Mouse (Mus musculus) cortical plate, adult 2 months (tissue): Measurements from ENCODE around the gene Map1lc3a.

Source experiments
- CTCF ChIP-seq: fragments of 200-500 bp; IDR thresholded peaks from 2 replicates; pipeline ENCODE4 v1.5.1; 2011; ENCODE audit warnings: mild to moderate bottlenecking, control low read depth, low read length; ENCODE audit not compliant: insufficient read depth; ENCODE audit errors: extremely low read depth
- POLR2A ChIP-seq: fragments of 200-500 bp; IDR thresholded peaks from 2 replicates; pipeline ENCODE4 v1.6.1; 2011; ENCODE audit warnings: mild to moderate bottlenecking, low read length, control low read depth; ENCODE audit not compliant: insufficient read depth; ENCODE audit errors: extremely low read depth

GRCm38 (mm10) chr2:155308936-155309592 lies 33.0 kb downstream of the Map1lc3a start:
- TF ChIP-seq CTCF (peak; percentile 34; the same call in 1 of the 2 replicates), POLR2A (no peak)
